Mouse (Mus musculus): ENCODE data around the gene Rps18.

GRCm38 (mm10) chr17:33928251-33928947, 27.4 kb downstream of the Rps18 start:
- no peak for TF ChIP-seq EP300 (IDR thresholded peaks at IDR 0.05; ENCODE audit: insufficient read depth, low read depth, low read length)
- no peak for TF ChIP-seq POLR2A (IDR thresholded peaks at IDR 0.05; ENCODE audit: insufficient read depth, low read depth, low read length)
